Comparison of ENCODE assay signal across 8 mouse cellular contexts in the genomic region with DNA sequence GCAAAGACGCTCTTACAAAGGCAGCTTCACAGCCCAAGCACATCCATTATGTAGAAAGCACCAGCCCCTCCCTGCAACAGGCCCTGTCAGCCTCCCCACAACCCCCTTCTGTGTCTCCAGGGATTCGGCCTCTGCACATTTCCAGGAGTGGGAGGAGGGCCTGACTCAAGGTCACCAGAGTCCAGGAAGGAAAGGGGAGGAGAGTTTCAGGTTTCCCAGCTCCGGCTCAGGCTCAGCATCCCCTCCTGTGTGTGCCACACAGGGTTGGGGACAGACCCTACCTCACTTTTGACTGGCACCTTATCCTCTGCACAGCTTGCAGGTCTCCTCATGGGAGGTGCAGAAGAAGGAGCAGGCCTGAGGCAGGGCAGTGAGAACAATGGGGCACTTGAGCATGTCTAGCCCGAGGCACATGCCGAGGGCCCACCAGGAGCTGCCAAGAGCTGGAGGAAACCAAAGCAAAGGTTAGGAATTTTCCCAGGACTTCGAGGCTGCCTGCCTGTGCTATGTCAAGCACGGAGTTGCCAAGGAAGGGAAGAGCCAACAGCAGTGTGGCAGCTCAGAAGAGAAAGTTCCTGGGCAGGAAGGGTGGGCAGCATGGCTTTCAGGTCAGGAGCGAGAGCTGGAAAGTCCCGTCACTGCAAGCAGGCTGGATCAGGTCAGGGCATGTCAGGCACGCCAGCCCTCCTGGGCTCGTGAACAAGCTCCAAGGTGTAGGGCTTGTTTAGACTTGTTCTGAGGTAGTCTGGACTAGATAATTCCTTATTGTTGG. TPM values are rescaled to one million over a fixed set of nuclear protein-coding genes. Genes with fewer than 3 reads are reported as not detected.
A peak's percentile ranks its signal among the peaks of the same experiment; 100 is the strongest.
DNase-seq lines count a peak whose midpoint lies in the region; ATAC-seq and TF ChIP-seq lines count a peak whose summit lies in the region.

No protein-coding gene starts in this region.

- H3K4me2 ChIP-seq in heart, embryonic 11.5 days = peak overlapping the region; percentile 57
- H3K4me2 ChIP-seq in kidney, embryonic 15.5 days = peak overlapping the region; percentile 45

- H3K9me3 ChIP-seq in heart, embryonic 11.5 days (replicated peaks; ENCODE audit: control insufficient read depth, low read length) = no peaks in the 10 kb centered on the region; the same call in 1 of the 2 replicates
- no peaks in the 10 kb centered on the region; the same call in 1 of the 2 replicates for H3K9me3 ChIP-seq in kidney, embryonic 15.5 days (replicated peaks)

- H3K27ac ChIP-seq in heart, embryonic 11.5 days (ENCODE audit: low read depth, low read length) = peak overlapping the region; percentile 66
- peak overlapping the region; percentile 91 for H3K27ac ChIP-seq in kidney, embryonic 15.5 days

- peak; percentile 46 for ATAC-seq in Patski
- peak; percentile 27; the same call in 1 of the 2 replicates for ATAC-seq in heart, embryonic 11.5 days (replicated peaks; ENCODE audit: insufficient number of reproducible peaks, low FRiP score, low TSS enrichment)
- ATAC-seq in kidney, embryonic 15.5 days (replicated peaks; ENCODE audit: low FRiP score) = peak; percentile 87
- ATAC-seq in activated CD4-positive, CD25-positive, alpha-beta regulatory T cell, adult 4 months = no peak

- peak overlapping the region; percentile 46; the same call in 1 of the 2 replicates for H3K9ac ChIP-seq in heart, embryonic 11.5 days (ENCODE audit: low read depth, low read length)
- H3K9ac ChIP-seq in kidney, embryonic 15.5 days = peak overlapping the region; percentile 29; the same call in 1 of the 2 replicates

- DNase-seq in Patski (ENCODE audit: low read depth, low spot score) = no peak
- peak; percentile 77 for DNase-seq in embryo, embryonic 10.5 days (ENCODE audit: low spot score)
- peak; percentile 62 for DNase-seq in neural tube, embryonic 10.5 days (ENCODE audit: extremely low spot score, low spot score)
- DNase-seq in layer of hippocampus, adult 18-20 months (ENCODE audit: low spot score in 2 of 2) = no peak
- DNase-seq in left cerebral cortex, adult 18-20 months (ENCODE audit: low spot score in 2 of 2) = no peak

- peaks cover 18% of the 10 kb centered on the region for H3K4me1 ChIP-seq in heart, embryonic 11.5 days (ENCODE audit: control insufficient read depth, insufficient read depth, low read length)
- peaks cover 39% of the 10 kb centered on the region for H3K4me1 ChIP-seq in kidney, embryonic 15.5 days

- TF ChIP-seq CTCF in Patski (IDR thresholded peaks at IDR 0.05) = no peak

- H3K36me3 ChIP-seq in heart, embryonic 11.5 days (ENCODE audit: control insufficient read depth, insufficient read depth, low read length) = peaks cover 3% of the 10 kb centered on the region; the same call in 1 of the 2 replicates
- H3K36me3 ChIP-seq in kidney, embryonic 15.5 days = 0 out of 2 replicates have a peak, but pooled peaks cover 5% of the 10 kb centered on the region

- 34% methylated on average over 11 of the region's 11 CpGs for WGBS in heart, embryonic 11.5 days (ENCODE audit: insufficient replicate concordance)
- 9% methylated on average over 11 of the region's 11 CpGs for WGBS in kidney, embryonic 15.5 days

- in situ Hi-C loops in Patski (cut with MboI; ENCODE audit: low pct_unique_long_range_greater_than_20kb) = no loop called here

- no peaks in the 10 kb centered on the region for H3K27me3 ChIP-seq in Patski
- H3K27me3 ChIP-seq in heart, embryonic 11.5 days (ENCODE audit: control insufficient read depth, insufficient read depth, low read length) = no peaks in the 10 kb centered on the region
- H3K27me3 ChIP-seq in kidney, embryonic 15.5 days = no peaks in the 10 kb centered on the region

- H3K4me3 ChIP-seq in heart, embryonic 11.5 days (ENCODE audit: low read depth, low read length) = no peak overlapping the region
- H3K4me3 ChIP-seq in kidney, embryonic 15.5 days (replicated peaks) = peak overlapping the region; percentile 21; the same call in 1 of the 2 replicates

- CTCF ChIA-PET in Patski (lab: Charles Lee) = interaction anchor here (1.2 to 1.7 kb wide), 3 partner anchors 15 to 23 kb away, joined by 3 read pairs; no protein-coding TSS in a partner anchor

- POLR2A ChIA-PET in Patski (lab: Charles Lee) = interaction anchor here (0.6 to 1.0 kb wide), 2 partner anchors 25 to 189 kb away, joined by 3 to 4 read pairs; no protein-coding TSS in a partner anchor

RNA-seq across cellular contexts. Expression of gene Mmrn2, which starts 3.5 kb away (rescaled TPM):
- 0.04 TPM for polyA plus RNA-seq in Patski (2021)
- 15.8 and 23.1 TPM in 2 replicates for polyA plus RNA-seq in heart, embryonic 11.5 days (2014; fragmentation: Nextera tagmentation; extraction: Ambion mirVana)
- 16.0 and 17.8 TPM in 2 replicates for polyA plus RNA-seq in kidney, embryonic 15.5 days (2015; fragmentation: Nextera tagmentation; extraction: Ambion mirVana)
- polyA plus RNA-seq in activated CD4-positive, CD25-positive, alpha-beta regulatory T cell, adult 4 months (2017; shearing (Covaris generic)) = not detected
- total RNA-seq in layer of hippocampus, adult 18-20 months (2021) = 1 to 10 TPM; 3.1 to 3.3 TPM
- total RNA-seq in left cerebral cortex, adult 18-20 months (2021) = 1 to 10 TPM; 4.0 to 4.3 TPM

RNA-seq across cellular contexts. Expression of gene Sncg, which starts 4.2 kb away (rescaled TPM):
- not detected for polyA plus RNA-seq in Patski (2021)
- 2.4 and 2.9 TPM in 2 replicates for polyA plus RNA-seq in heart, embryonic 11.5 days (2014; fragmentation: Nextera tagmentation; extraction: Ambion mirVana)
- 8.6 and 11.2 TPM in 2 replicates for polyA plus RNA-seq in kidney, embryonic 15.5 days (2015; fragmentation: Nextera tagmentation; extraction: Ambion mirVana)
- polyA plus RNA-seq in activated CD4-positive, CD25-positive, alpha-beta regulatory T cell, adult 4 months (2017; shearing (Covaris generic)) = not detected
- 1 to 10 TPM; 6.8 to 7.1 TPM for total RNA-seq in layer of hippocampus, adult 18-20 months (2021)
- 1 to 10 TPM; 5.4 to 5.8 TPM for total RNA-seq in left cerebral cortex, adult 18-20 months (2021)

RNA-seq across cellular contexts. Expression of gene Fam25c, which starts 23.5 kb away (rescaled TPM):
- polyA plus RNA-seq in Patski (2021) = not detected
- polyA plus RNA-seq in heart, embryonic 11.5 days (2014; fragmentation: Nextera tagmentation; extraction: Ambion mirVana) = not detected in 2 replicates
- 1.1 TPM in 1 of 2 replicates, not detected in the other for polyA plus RNA-seq in kidney, embryonic 15.5 days (2015; fragmentation: Nextera tagmentation; extraction: Ambion mirVana)
- not detected for polyA plus RNA-seq in activated CD4-positive, CD25-positive, alpha-beta regulatory T cell, adult 4 months (2017; shearing (Covaris generic))
- not detected for total RNA-seq in layer of hippocampus, adult 18-20 months (2021)
- total RNA-seq in left cerebral cortex, adult 18-20 months (2021) = not detected

Comparison
In these comparisons a context has a peak if more than half of its experiments do, and no peak if none do; other contexts are left out.
1. DNase-seq: peak in embryo, embryonic 10.5 days (single experiment) and neural tube, embryonic 10.5 days (single experiment); none in Patski (single experiment), layer of hippocampus, adult 18-20 months (0 of 2) and left cerebral cortex, adult 18-20 months (0 of 2).
2. RNA of gene Mmrn2, which starts 3.5 kb away (polyA plus RNA-seq): 16.0 to 17.8 TPM in kidney, embryonic 15.5 days and 15.8 to 23.1 TPM in heart, embryonic 11.5 days; 0.04 TPM in Patski (single experiment) and not detected in activated CD4-positive, CD25-positive, alpha-beta regulatory T cell, adult 4 months; every median in the first group is over 10 times any median in the second.